Mouse (Mus musculus) myocyte (in vitro differentiated cells): ENCODE data around the gene Smim20.

Experiments used
- CEBPB ChIP-seq: IDR thresholded peaks from 2 replicates; pipeline ENCODE4 v1.6.1; 2011; ENCODE audit warnings: mild to moderate bottlenecking, moderate library complexity; ENCODE audit not compliant: poor library complexity, insufficient read depth, severe bottlenecking
- MAX ChIP-seq: IDR thresholded peaks from one replicate; pipeline ENCODE4 v1.6.1; 2011; ENCODE audit warnings: low read depth, mild to moderate bottlenecking, control low read depth
- MYOG ChIP-seq, 3 experiments: IDR thresholded peaks; one replicate each; pipeline ENCODE4 v1.6.1; 2011; ENCODE audit warnings: control low read depth in 2 of 3, low read depth in 2 of 3, mild to moderate bottlenecking in 2 of 3; ENCODE audit not compliant: insufficient read length in 2 of 3, control insufficient read depth in 1 of 3, insufficient read depth in 1 of 3
- POLR2A ChIP-seq: IDR thresholded peaks from one replicate; pipeline ENCODE4 v1.6.1; 2011; ENCODE audit warnings: low read depth, mild to moderate bottlenecking, control low read depth, moderate library complexity; ENCODE audit not compliant: insufficient read length
- POLR2AphosphoS2 ChIP-seq: IDR thresholded peaks from one replicate; pipeline ENCODE4 v1.6.1; 2011; ENCODE audit warnings: low read depth, control low read depth; ENCODE audit not compliant: insufficient read length
- TCF12 ChIP-seq: IDR thresholded peaks from one replicate; pipeline ENCODE4 v1.6.1; 2011; ENCODE audit warnings: mild to moderate bottlenecking, control low read depth; ENCODE audit not compliant: poor library complexity, insufficient read depth, severe bottlenecking
- TCF3 ChIP-seq: IDR thresholded peaks from one replicate; pipeline ENCODE4 v1.6.1; 2011; ENCODE audit warnings: low read depth, control low read depth; ENCODE audit not compliant: insufficient read length
- USF1 ChIP-seq: IDR thresholded peaks from one replicate; pipeline ENCODE4 v1.6.1; 2011; ENCODE audit warnings: low read depth, mild to moderate bottlenecking, control low read depth, moderate library complexity

DNA sequence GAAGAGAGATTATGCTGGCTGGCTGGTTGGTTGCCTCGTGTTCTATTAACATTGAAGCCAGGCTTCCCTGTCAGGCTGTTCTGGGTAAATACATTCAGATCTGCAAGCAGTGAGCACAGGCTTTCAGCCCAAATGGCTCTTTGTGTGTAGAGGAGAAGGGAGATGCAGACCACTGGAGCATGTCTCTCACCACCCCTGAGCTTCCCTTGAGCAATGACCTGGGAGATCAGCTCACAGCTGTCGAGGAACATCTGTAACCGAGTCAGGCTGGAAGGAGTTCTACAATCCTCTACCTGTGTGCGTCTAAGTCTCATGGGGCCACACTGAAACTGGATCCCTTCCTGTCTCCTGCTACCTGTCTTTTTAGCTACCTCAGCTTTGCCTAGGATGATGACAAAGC lies 36.3 kb upstream of the Smim20 start:
- TF ChIP-seq TCF12: no peak
- no peak for TF ChIP-seq POLR2A
- TF ChIP-seq CEBPB: no peak
- TF ChIP-seq MYOG (IDR thresholded peaks at IDR 0.05; ENCODE audit: control insufficient read depth in 1 of 3, insufficient read depth in 1 of 3, insufficient read length in 2 of 3, low read depth in 2 of 3): no peak
- TF ChIP-seq USF1: no peak
- TF ChIP-seq MAX: no peak
- TF ChIP-seq POLR2AphosphoS2: no peak
- TF ChIP-seq TCF3: no peak
